Mouse (Mus musculus) right cerebral cortex, adult 2 months (tissue): ENCODE results near the gene Ccdc80.

ENCODE experiments used
- DNase-seq, 2 experiments: peaks; one replicate each; pipeline ENCODE4 v3.0.0; 2021 to 2022; ENCODE audit warnings: low spot score in 2 of 2

The Ccdc80 gene

DNA sequence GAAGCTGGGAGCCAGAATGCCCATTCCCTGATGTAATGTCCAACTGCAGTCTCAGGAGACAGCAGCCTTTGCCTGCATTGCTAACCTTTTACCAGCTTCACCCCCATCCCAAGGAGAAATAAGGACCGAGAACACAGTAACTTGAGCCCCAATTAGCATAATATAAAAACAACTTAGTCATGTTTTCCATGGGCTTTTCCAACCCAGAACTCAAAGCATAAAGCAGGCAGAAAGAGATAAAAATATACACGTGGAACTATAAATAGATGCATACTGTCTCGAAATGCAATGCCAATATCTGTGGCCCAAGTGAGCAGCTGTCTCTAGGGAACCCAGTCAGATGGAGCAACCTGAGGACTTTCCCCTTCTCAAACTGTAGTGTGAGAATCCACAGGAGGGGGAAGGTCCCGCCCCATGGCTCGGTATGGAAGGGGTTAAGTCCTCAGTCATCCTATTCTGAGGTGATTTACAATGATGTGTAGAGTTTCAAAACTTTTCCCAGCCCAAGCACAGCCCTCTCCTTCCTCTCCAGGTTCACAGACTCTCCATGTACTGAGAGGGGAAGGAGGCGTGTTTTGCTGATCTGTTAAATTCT, at the start of gene Ccdc80:
TSS of gene Ccdc80 (plus strand) at position 266 of the 595 bp plus-strand sequence.
- DNase-seq: no peak

DNA sequence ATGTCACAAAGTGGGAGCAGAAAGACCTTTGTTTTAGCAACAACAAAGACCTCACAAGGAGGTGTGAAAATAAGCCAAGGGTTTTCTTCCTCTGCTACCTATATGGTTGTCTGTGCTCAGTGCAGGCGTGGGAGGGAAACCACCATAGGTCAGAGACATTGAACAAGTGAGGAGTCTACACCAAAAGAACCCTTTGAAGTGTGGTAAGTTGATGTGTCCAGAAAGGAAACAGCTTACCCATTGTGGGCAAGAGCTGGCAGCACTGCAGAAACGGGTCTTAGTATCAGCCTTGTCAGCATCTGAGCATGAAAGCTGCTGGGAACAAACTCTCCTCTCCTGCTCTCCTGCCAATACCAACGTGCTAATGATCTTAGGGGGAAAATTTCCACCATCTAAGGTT, 48.4 kb upstream of the Ccdc80 start:
- no peak for DNase-seq

DNA sequence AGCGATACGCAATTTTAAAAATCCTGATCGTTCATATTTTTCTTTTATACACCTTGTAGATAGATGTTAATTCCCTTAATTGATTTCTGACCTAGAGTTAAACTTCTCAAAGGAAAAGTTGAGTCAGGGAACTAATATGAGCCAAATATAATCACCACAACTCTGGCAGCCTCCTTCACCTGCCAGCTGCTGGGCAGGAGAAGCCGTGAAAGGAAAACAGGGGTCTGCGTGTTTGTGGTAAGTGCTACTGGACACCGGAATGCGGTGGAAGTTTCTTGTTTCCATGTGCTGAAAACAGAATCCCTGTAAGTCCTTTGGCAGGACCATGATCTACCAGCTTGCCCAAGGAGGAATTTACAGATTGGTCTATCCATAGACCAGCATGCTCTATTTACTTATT, 36.0 kb upstream of the Ccdc80 start:
- DNase-seq: no peak

DNA sequence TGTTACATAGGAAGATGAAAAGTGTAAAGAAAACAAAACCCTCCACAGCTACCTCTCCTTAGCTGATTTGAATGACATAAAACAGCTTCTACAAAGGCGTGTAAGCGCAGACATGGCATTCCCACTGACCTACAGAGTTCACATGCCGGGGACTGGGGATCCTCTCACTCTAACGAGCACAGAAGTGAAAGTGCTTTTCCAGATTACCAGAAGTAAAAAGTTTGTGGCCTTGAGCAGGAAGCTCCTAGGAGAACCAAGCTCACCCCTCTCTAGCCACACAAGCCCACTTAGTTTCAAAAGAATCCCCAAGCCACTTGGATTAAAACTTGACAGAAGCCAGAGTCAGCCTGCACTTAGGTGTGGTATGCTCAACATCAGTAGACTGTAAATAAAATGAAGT, 35.3 kb upstream of the Ccdc80 start:
- no peak for DNase-seq

- no peak for DNase-seq
Observed at GRCm38 (mm10) chr16:45061140-45061539, 32.1 kb upstream of the Ccdc80 start.

DNA sequence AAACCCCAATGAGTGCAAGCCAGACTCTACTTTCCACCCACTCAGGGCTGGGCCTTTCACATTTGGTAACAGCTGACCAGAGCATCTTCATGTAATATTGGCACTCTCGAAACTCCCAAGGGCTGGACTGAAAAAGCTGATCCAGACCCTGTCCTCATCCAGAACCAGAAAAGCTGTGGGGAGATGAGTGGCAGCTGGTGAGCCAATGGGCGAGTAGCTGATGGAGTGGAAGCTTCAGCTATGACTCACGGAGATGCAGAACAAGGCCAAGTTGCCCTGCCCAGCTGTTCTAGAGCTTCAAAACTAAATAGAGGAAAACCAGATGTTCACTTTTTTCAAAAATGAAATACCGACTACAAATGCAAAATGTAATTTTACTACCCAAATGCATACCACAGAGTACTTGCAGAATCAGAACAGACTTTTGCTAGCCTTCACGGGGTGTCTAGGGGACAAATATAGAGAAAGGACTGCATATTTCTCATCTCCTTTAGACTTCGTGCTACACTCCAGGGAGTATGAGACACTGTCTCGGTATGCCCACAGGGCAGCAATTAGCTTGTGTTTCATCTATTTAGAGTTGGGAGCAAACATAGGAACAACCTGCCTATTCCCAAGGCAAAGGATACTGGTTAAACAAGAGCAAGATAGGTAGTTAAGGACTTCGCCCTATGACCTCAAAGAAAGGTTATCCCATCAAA, 22.7 kb upstream of the Ccdc80 start:
- DNase-seq: no peak

DNA sequence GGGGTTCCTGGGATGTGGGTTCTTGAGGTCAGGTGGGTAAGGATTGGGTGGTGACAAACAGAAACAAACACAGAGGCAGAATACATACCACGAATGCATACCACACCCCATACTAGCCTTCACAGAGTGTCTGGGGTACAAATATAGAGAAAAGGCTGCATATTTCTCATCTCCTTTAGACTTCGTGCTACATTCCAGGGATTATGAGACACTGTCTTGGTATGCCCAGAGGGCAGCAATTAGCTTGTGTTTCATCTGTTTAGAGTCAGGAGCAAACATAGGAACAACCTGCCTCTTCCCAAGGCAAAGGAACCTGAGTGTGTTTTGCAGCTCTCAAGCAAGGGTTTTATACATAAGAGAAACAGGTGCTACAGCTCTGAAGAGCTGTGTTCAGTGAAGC, 21.8 kb upstream of the Ccdc80 start:
- no peak for DNase-seq

DNA sequence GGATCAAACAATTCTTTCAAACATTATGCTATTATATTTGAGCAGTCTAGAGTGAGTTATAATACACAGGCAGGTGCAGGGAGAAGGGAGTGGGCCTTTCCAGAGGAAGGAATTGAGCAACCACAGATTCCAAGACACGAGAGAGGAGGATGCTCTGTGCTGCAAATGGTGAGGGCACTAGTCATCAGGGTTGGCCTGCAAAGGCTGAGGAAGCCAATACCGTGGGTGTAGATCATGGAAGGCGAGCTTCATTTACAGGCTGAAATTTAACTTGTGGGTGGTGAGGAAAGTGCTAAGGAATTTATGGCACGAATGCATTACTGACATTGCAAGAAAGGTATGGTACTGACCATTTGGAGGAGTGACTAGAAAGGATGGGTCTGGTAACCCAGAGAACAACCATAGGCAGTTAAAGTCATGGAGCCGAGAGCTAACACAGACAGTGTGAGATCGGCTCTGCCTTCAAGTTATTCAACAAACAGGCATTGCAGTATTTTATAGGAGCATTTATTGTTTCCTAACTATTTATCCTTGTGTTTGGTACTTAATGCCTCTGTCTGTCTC, 15.6 kb upstream of the Ccdc80 start:
- DNase-seq: no peak

GRCm38 (mm10) chr16:45079322-45079721, 13.9 kb upstream of the Ccdc80 start:
- no peak for DNase-seq

DNA sequence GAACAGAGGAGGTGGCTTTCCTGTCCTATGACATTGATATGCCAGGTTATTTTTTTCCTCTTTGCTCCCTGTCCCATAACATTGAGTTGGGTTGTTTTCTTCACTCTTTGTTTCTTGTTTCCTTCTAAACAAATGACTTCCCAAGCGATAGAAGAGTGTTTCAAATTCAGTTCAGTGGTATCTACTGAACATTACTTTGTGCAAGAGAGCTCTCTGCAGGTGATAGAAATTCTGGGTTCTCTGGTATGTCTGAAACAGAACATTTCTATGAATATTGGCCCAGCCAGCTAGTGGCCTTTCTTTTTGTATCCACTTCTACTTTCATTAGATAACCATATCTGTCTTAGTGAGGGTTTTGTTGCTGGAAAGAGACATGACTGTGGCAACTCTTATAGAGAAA, 4.4 kb upstream of the Ccdc80 start:
- DNase-seq: no peak

DNA sequence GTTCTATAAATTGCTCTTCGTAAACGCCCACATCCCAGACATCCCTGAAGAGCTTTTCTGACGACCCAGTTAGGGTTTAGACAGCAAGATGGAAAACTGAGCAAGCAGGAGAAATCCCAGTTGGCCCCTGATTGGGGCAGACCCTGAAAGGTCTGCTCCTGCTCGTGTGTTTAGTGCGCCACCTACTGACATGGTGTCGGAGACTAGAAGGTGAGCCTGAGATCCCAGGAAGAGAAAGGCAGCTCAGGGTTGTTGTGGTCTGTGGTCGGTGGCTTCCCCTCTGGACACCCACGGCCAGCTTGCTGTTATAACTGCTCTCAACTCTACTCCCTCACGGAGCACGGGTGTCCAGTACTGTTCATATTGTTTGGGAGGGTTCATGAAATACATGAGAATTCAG, 3.2 kb upstream of the Ccdc80 start:
- DNase-seq: peak; percentile 82 to 83

GRCm38 (mm10) chr16:45094136-45094756, 1.0 kb downstream of the Ccdc80 start:
- DNase-seq: no peak

DNA sequence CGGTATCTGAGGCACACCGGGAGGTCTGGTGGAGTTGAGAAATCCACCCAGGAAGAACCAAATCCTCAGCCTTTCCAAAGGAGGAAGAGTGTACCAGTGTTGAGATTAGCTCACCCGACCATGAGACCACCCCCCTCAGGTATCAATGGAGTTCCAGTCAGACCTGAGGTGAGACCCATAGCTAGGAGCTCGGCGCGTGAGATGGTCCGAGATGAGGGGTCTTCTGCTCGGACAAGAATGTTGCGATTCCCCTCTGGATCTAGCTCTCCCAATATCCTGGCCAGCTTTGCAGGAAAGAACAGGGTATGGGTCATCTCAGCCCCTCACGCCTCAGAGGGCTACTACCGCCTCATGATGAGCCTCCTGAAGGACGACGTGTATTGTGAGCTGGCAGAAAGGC, 1.8 kb downstream of the Ccdc80 start:
- DNase-seq: no peak

DNA sequence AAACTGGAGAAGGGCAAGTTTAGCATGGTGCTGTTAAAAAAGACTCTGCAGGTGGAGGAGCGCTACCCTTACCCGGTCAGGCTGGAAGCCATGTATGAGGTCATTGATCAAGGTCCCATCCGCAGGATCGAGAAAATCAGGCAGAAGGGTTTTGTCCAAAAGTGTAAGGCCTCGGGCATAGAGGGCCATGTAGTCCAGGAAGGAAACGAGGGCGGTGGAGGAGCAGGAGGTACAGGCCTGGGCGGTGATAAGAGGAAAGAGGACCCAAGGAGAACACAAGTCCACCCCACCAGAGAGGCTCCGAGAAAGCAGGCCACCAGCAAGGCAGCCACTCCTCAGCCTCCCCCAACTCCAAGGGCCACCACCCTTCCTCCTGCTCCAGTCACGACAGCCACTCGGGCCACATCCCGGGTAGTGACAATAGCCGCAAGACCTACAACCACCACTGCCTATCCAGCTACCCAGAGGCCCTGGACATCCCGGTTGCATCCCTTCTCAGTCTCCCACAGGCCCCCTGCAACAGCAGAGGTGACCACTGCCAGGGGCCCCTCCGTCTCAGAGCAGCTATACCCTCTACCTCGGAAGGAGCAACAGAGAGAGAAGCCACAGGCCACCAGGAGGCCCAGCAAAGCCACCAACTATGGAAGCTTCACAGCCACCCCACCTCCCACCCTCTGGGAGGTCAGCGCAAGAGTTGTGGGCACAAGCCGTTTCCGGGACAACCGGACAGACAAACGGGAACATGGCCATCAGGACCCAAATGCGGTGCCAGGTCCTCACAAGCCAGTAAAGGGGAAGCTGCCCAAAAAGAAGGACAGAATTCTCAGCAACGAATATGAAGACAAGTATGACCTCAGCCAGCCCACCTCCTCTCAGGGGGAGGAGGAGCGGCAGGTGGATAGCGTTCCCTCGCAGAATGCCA, 2.6 kb downstream of the Ccdc80 start:
- no peak for DNase-seq

- DNase-seq: no peak
Observed at GRCm38 (mm10) chr16:45097467-45097866, 4.3 kb downstream of the Ccdc80 start.

- DNase-seq: no peak
Observed at GRCm38 (mm10) chr16:45098186-45098885, 5.1 kb downstream of the Ccdc80 start.

GRCm38 (mm10) chr16:45098886-45099210, 5.6 kb downstream of the Ccdc80 start:
- no peak for DNase-seq

DNA sequence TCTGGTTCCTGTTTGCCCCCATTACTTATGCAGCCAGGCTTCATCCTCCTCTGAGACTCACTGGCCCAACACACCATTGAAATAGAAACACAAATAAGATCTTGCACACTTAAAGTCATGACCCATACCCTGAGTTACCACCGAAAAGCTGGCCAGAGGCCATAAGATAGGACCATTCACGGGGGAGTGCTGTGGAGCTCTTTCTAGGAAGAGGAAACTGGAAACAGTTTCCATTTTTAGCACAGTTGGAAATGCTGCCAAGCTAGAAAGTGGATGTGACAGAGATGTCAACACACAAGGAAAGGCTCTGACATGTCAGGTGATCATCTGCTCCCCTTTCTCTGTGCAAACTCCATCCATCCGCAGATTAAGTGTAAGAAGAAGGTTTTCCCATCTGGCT, 7.7 kb downstream of the Ccdc80 start:
- no peak for DNase-seq

GRCm38 (mm10) chr16:45104993-45105392, 11.8 kb downstream of the Ccdc80 start:
- no peak for DNase-seq

DNA sequence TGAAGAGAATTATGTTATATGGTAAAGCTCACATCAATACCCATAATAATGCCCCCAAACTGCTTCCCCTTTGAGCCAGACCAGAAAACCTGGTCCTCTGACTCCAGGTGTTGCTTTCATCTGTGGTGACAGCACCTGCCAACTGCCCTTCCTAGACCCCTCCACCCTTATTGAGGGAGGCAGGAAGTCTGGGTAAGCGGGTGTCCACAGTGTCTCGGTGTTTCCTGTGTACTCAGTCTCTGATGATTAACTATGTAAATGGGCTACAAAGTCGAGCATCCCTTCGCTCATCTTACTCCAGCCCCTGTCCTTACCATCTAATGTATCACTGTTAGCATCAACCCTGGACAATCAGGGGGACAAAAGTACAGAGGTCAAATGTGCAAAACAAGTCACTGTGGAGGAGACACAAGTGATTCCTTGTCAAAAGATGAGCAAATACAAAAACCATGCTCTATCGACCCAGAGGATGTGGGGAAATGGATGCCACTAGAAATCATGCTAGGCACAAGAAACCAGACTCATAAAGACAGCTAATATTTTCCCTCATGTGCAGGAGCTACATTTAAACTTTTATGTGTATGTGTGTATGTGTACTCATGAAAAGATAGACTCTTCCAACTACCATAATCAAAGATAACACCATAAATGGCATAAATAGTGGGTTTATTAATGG, 15.1 kb downstream of the Ccdc80 start:
- no peak for DNase-seq

- no peak for DNase-seq
Observed at GRCm38 (mm10) chr16:45110498-45110897, 17.3 kb downstream of the Ccdc80 start.
